Mouse (Mus musculus) lung, embryonic 15.5 days (tissue): ENCODE measurements around the gene Rab27a. TPM values are rescaled to one million over a fixed set of nuclear protein-coding genes. Genes with fewer than 3 reads are reported as not detected.
A peak's percentile ranks its signal among the peaks of the same experiment; 100 is the strongest.

ENCODE experiments used
- ATAC-seq: fragments of 200-750 bp; cut with Nextera tagmentation; 2 replicates; pipeline ENCODE4 v1.8.0; 2017; ENCODE audit warnings: moderate number of reproducible peaks, borderline replicate concordance; ENCODE audit not compliant: low FRiP score, low TSS enrichment; ENCODE audit errors: extremely low read depth
- H3K27ac ChIP-seq: fragments of 300-500 bp; sonication (generic); 2 replicates; pipeline ENCODE4 v1.5.1; 2015; ENCODE audit warnings: moderate library complexity, mild to moderate bottlenecking, inconsistent platforms
- H3K27me3 ChIP-seq: fragments of 300-500 bp; sonication (generic); 2 replicates; pipeline ENCODE4 v1.6.1; 2015; ENCODE audit warnings: inconsistent platforms
- H3K36me3 ChIP-seq: fragments of 300-500 bp; sonication (generic); 2 replicates; pipeline ENCODE4 v1.6.1; 2015; ENCODE audit warnings: inconsistent platforms
- H3K4me1 ChIP-seq: fragments of 300-500 bp; sonication (generic); 2 replicates; pipeline ENCODE4 v1.6.1; 2015; ENCODE audit warnings: inconsistent platforms
- H3K4me2 ChIP-seq: fragments of 300-500 bp; sonication (generic); 2 replicates; pipeline ENCODE4 v1.6.1; 2015; ENCODE audit warnings: inconsistent platforms, mild to moderate bottlenecking, moderate library complexity
- H3K4me3 ChIP-seq: fragments of 300-500 bp; sonication (generic); 2 replicates; pipeline ENCODE4 v1.5.1; 2015; ENCODE audit warnings: mild to moderate bottlenecking, inconsistent platforms
- H3K9ac ChIP-seq: fragments of 300-500 bp; sonication (generic); 2 replicates; pipeline ENCODE4 v1.6.1; 2015; ENCODE audit warnings: inconsistent platforms
- H3K9me3 ChIP-seq: fragments of 300-500 bp; sonication (generic); 2 replicates; pipeline ENCODE4 v1.6.1; 2016; ENCODE audit warnings: inconsistent platforms
- WGBS: fragments of 180-500 bp; shearing (Covaris S2); methylation state at CpG from one replicate; pipeline ENCODE4 v1.1.7; 2015; 5-methylcytosine and 5-hydroxymethylcytosine counted together
- polyA plus RNA-seq: library from polyadenylated mRNA; unstranded; fragments of >200 nt; fragmentation: Nextera tagmentation; extraction: Ambion mirVana; gene quantifications from 2 replicates; pipeline ENCODE4 v1.2.1, GENCODE M21; 2015

Rab27a gene
- polyA plus RNA-seq, 1 experiment from 2014 or later = 10.1 TPM

- Histone ChIP-seq H3K9ac (no peak overlapping the region), H3K4me2 (no peak overlapping the region), H3K27me3 (no peaks in the 10 kb centered on the region), H3K36me3 (peaks cover 27% of the 10 kb centered on the region), H3K9me3 (no peaks in the 10 kb centered on the region), H3K4me3 (no peak overlapping the region), H3K27ac (no peak overlapping the region), H3K4me1 (no peaks in the 10 kb centered on the region)
- 88% methylated on average over 10 of the region's 10 CpGs for WGBS
- no peak for ATAC-seq
Observed at GRCm38 (mm10) chr9:73019841-73020240, 24.8 kb upstream of the Rab27a start.

GRCm38 (mm10) chr9:73020566-73021097 is 24.0 kb upstream of the Rab27a start:
- H3K9me3 ChIP-seq = no peaks in the 10 kb centered on the region
- no peak for ATAC-seq
- no peak overlapping the region for H3K9ac ChIP-seq
- H3K4me1 ChIP-seq = no peaks in the 10 kb centered on the region
- H3K27me3 ChIP-seq = no peaks in the 10 kb centered on the region
- no peak overlapping the region for H3K27ac ChIP-seq
- 91% methylated on average over 5 of the region's 5 CpGs for WGBS
- H3K4me2 ChIP-seq = no peak overlapping the region
- H3K36me3 ChIP-seq = peaks cover 25% of the 10 kb centered on the region
- H3K4me3 ChIP-seq = no peak overlapping the region

DNA sequence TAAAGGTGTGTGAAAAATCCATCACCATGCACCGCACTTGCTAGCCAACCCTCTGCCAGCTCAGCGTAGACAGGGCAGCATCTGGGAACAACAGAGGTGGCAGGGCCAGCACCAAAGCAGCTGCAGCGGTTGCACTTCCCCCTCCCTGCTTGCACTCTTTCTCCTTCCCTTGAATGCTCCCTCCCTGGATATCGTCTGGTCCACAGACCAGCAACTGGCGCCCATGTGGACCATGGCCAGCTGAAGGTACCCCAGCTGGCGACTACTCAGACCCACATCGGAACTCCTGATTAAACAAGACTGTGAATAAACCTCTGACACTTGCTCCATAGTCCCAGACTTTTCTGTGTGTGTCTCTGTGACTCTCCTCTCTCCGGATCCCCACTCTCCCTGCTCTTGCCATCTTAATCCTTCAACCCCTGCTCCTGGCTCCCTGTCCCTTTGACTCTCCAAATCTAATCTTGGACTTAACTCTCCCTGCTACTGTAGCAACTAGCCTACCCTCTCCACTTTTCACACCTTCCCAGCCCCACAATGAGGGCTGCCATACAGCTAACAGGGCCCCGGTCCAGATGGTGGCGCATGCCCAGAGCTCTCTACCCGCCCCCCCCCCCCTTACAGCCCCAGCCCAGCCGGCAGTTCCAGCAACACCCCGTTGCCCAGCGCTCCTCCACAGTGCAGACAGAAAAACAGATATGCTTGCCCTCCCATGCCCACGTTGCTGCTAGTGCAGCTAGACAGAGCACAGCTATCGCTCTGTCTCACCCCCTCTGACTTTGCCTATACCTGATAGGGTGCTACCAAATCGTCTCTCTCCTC is 18.6 kb upstream of the Rab27a start:
- H3K9me3 ChIP-seq = no peaks in the 10 kb centered on the region
- ATAC-seq = 0 out of 2 replicates have a peak, but pooled peaks have one; percentile 39

DNA sequence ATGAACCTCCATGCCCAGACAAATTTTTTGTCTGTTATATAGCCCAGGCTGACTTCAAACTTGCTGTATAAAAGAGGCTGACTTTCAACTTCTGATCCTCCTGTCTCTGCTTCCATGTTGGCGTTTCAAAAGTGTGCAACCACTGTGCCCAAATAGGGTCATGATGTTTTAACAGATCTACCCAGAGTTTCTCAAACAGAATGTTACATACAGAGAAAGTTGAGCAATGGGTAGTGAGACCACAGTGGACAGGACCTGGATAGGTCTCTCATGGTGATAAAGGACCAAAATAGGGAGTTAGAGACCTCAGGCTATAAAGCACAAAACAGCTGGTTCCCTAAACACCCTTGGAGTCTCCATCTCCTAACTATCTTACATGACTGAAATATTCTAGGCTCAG is 14.2 kb upstream of the Rab27a start:
- Histone ChIP-seq H3K4me2 (no peak overlapping the region), H3K36me3 (peaks cover 16% of the 10 kb centered on the region; the same call in 1 of the 2 replicates), H3K4me3 (no peak overlapping the region), H3K9ac (no peak overlapping the region), H3K27ac (no peak overlapping the region), H3K27me3 (no peaks in the 10 kb centered on the region), H3K9me3 (no peaks in the 10 kb centered on the region), H3K4me1 (no peaks in the 10 kb centered on the region)
- ATAC-seq = no peak
- 96% methylated on average over 1 of the region's 1 CpGs for WGBS

More for the DNA sequence above, 18.6 kb upstream of the Rab27a start:
- Histone ChIP-seq H3K36me3 (peaks cover 2% of the 10 kb centered on the region; the same call in 1 of the 2 replicates), H3K9ac (no peak overlapping the region), H3K4me3 (no peak overlapping the region), H3K27ac (no peak overlapping the region), H3K27me3 (no peaks in the 10 kb centered on the region), H3K4me2 (0 out of 2 replicates have a peak overlapping the region, but pooled peaks have one; percentile 12), H3K4me1 (no peaks in the 10 kb centered on the region)
- 29% methylated on average over 17 of the region's 17 CpGs for WGBS

DNA sequence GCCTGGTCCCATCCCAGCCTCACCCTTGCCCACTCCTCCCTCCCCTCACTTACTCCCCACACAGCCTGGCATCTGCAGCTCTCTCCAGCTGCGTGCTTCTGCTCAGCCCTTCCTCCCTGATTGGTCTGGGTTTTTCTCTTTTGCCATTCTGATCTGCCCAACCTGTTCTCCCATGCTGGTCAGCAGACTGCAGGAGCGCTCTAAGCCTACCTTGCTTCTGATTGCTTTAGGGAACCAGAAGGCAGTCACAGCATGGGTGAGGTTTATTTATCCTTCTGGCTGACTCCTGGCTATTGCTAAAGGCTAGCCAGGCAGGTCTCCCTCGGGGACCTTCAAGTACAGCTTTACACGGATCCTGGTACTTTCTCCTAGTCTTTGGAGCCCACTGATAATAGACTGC is 13.2 kb upstream of the Rab27a start:
- Histone ChIP-seq H3K36me3 (peaks cover 16% of the 10 kb centered on the region; the same call in 1 of the 2 replicates), H3K9me3 (no peaks in the 10 kb centered on the region), H3K27me3 (no peaks in the 10 kb centered on the region), H3K4me3 (no peak overlapping the region), H3K4me1 (no peaks in the 10 kb centered on the region), H3K27ac (no peak overlapping the region), H3K4me2 (no peak overlapping the region), H3K9ac (no peak overlapping the region)
- 64% methylated on average over 4 of the region's 4 CpGs for WGBS
- ATAC-seq = no peak

- Histone ChIP-seq H3K9me3 (no peaks in the 10 kb centered on the region), H3K4me3 (no peak overlapping the region), H3K27me3 (no peaks in the 10 kb centered on the region), H3K9ac (no peak overlapping the region), H3K4me1 (no peaks in the 10 kb centered on the region), H3K4me2 (no peak overlapping the region), H3K36me3 (peaks cover 19% of the 10 kb centered on the region; the same call in 1 of the 2 replicates), H3K27ac (no peak overlapping the region)
- WGBS = 88% methylated on average over 1 of the region's 1 CpGs
- no peak for ATAC-seq
Observed at GRCm38 (mm10) chr9:73033406-73033805, 11.2 kb upstream of the Rab27a start.

GRCm38 (mm10) chr9:73039222-73039945 is 5.3 kb upstream of the Rab27a start:
- WGBS = under 1% methylated on average over 49 of the region's 49 CpGs

GRCm38 (mm10) chr9:73040080-73040479 is 4.6 kb upstream of the Rab27a start, which contains the start of gene Pigb:
Gene Pigb (minus strand): TSS chr9:73040378.
- Histone ChIP-seq H3K36me3 (0 out of 2 replicates have a peak, but pooled peaks cover 3% of the 10 kb centered on the region), H3K9ac (peak within 1 kb of the TSS; percentile 86), H3K4me1 (peaks cover 26% of the 10 kb centered on the region), H3K27me3 (no peaks in the 10 kb centered on the region), H3K9me3 (no peaks in the 10 kb centered on the region), H3K4me3 (peak within 1 kb of the TSS; percentile 91), H3K4me2 (peak within 1 kb of the TSS; percentile 86), H3K27ac (peak within 1 kb of the TSS; percentile 77)
- WGBS = 25% methylated on average over 6 of the region's 6 CpGs
- no peak for ATAC-seq

More at GRCm38 (mm10) chr9:73039222-73039945, 5.3 kb upstream of the Rab27a start:
- Histone ChIP-seq H3K9me3 (no peaks in the 10 kb centered on the region), H3K27ac (peak overlapping the region; percentile 77), H3K9ac (peak overlapping the region; percentile 86), H3K36me3 (0 out of 2 replicates have a peak, but pooled peaks cover 3% of the 10 kb centered on the region), H3K4me1 (peaks cover 20% of the 10 kb centered on the region), H3K4me2 (peak overlapping the region; percentile 86), H3K27me3 (no peaks in the 10 kb centered on the region), H3K4me3 (peak overlapping the region; percentile 91)
- peak; percentile 86 for ATAC-seq

DNA sequence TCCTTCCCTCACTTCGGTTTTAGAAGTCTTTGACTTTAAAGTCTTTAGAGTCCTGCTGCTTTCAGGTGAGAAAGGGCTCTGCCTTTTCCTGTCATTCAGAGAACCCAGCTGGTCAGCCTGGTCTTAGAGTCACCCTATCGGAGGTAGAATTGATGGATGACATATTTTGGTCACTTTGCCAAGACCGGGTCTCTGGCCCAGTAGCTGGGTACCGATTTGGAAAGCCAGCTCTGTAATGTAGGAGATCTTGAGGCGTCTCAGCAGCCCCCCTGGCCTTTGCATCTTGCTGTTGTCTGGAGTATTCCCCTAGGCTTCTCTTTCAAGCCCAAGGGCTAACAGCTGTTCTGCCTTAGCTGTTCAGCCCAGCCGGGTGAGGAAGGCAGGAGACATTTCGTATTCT is 550 bp downstream of the Rab27a start:
- 5% methylated on average over 7 of the region's 7 CpGs for WGBS
- H3K4me2 ChIP-seq = peak overlapping the region; percentile 87
- no peaks in the 10 kb centered on the region for H3K9me3 ChIP-seq
- peak overlapping the region; percentile 46 for H3K9ac ChIP-seq
- no peak overlapping the region for H3K27ac ChIP-seq
- H3K36me3 ChIP-seq = no peaks in the 10 kb centered on the region
- no peaks in the 10 kb centered on the region for H3K27me3 ChIP-seq
- ATAC-seq = no peak
- peaks cover 25% of the 10 kb centered on the region for H3K4me1 ChIP-seq
- peak overlapping the region; percentile 46 for H3K4me3 ChIP-seq

GRCm38 (mm10) chr9:73045711-73046110 is 1.1 kb downstream of the Rab27a start:
- ATAC-seq = no peak
- H3K4me1 ChIP-seq = peaks cover 23% of the 10 kb centered on the region
- no peaks in the 10 kb centered on the region for H3K9me3 ChIP-seq
- H3K36me3 ChIP-seq = no peaks in the 10 kb centered on the region
- no peaks in the 10 kb centered on the region for H3K27me3 ChIP-seq
- H3K4me3 ChIP-seq = peak overlapping the region; percentile 46
- H3K27ac ChIP-seq = no peak overlapping the region
- WGBS = 55% methylated on average over 10 of the region's 10 CpGs
- no peak overlapping the region for H3K9ac ChIP-seq
- peak overlapping the region; percentile 87 for H3K4me2 ChIP-seq

- Histone ChIP-seq H3K4me2 (no peak overlapping the region), H3K27me3 (no peaks in the 10 kb centered on the region), H3K27ac (no peak overlapping the region), H3K36me3 (no peaks in the 10 kb centered on the region), H3K9ac (no peak overlapping the region), H3K4me1 (peaks cover 24% of the 10 kb centered on the region), H3K9me3 (no peaks in the 10 kb centered on the region), H3K4me3 (no peak overlapping the region)
- 85% methylated on average over 2 of the region's 2 CpGs for WGBS
- no peak for ATAC-seq
Observed at GRCm38 (mm10) chr9:73047906-73048305, 3.3 kb downstream of the Rab27a start.
